Mouse (Mus musculus) small intestine, adult 2 months (tissue): ENCODE data around the gene Ppp2r5d.

Source experiments
- CTCF ChIP-seq: fragments of 200-500 bp; IDR thresholded peaks from 2 replicates; pipeline ENCODE4 v1.5.1; 2012; ENCODE audit warnings: low read depth, mild to moderate bottlenecking, control low read depth, inconsistent platforms, low read length, moderate library complexity, mixed read lengths; ENCODE audit not compliant: insufficient replicate concordance, insufficient read length; ENCODE audit errors: extremely low read depth
- POLR2A ChIP-seq: fragments of 200-500 bp; IDR thresholded peaks from 2 replicates; pipeline ENCODE4 v1.6.1; 2012; ENCODE audit warnings: low read depth, mild to moderate bottlenecking, control low read depth, inconsistent platforms, low read length, moderate library complexity

DNA sequence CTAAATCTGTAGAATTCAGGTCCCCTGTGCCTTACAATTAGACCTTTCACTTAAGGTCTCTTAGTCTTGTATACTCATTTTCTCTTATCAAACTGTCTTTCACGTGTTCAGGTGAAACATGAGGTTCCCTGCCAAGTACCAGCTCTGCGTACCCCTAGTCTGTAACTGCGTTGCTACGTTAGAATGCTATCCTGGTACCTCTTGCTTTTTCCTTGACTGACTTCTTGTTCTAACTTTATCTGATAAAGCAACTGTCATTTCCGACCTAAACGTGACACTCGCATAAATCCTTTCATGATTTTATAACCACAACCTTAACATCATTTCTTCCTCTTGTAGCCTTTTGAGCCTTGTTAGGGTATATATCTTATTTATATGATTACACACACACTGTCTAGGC is 7.5 kb upstream of the Ppp2r5d start:
- TF ChIP-seq POLR2A (no peak), CTCF (no peak)
